Mouse (Mus musculus) kidney, adult 2 months (tissue): ENCODE results near the gene Tyr. TPM values are rescaled to one million over a fixed set of nuclear protein-coding genes. Genes with fewer than 3 reads are reported as not detected.
"Not testable (repeated sequence)": the region's sequence is repeated elsewhere in the genome, so short reads cannot be mapped to it uniquely, and the experiment has no call there.

Experiments
- DNase-seq: peaks from one replicate; pipeline ENCODE4 v3.0.0; 2021
- H3K27ac ChIP-seq: fragments of 200-500 bp; 2 replicates; pipeline ENCODE4 v1.5.1; 2012; ENCODE audit warnings: low read depth, low read length, control low read depth, inconsistent platforms; ENCODE audit not compliant: insufficient read depth
- H3K27me3 ChIP-seq: fragments of 200-500 bp; replicated peaks from 2 replicates; pipeline ENCODE4 v1.6.1; 2012; ENCODE audit warnings: mild to moderate bottlenecking, moderate library complexity, low read length, inconsistent platforms; ENCODE audit not compliant: control insufficient read depth, insufficient read depth
- H3K36me3 ChIP-seq: fragments of 200-500 bp; 2 replicates; pipeline ENCODE4 v1.6.1; 2012; ENCODE audit warnings: mild to moderate bottlenecking, moderate library complexity, low read length, inconsistent platforms; ENCODE audit not compliant: control insufficient read depth, insufficient read depth
- H3K4me1 ChIP-seq: fragments of 200-500 bp; 2 replicates; pipeline ENCODE4 v1.6.1; 2011; ENCODE audit warnings: low read length; ENCODE audit not compliant: control insufficient read depth, insufficient read depth
- H3K4me3 ChIP-seq: fragments of 200-500 bp; 2 replicates; pipeline ENCODE4 v1.5.1; 2011; ENCODE audit warnings: mild to moderate bottlenecking, low read depth, low read length, control low read depth; ENCODE audit not compliant: insufficient read depth
- CTCF ChIP-seq: fragments of 200-500 bp; conservative IDR thresholded peaks from 2 replicates; pipeline ENCODE4 v1.5.1; 2011; ENCODE audit warnings: low read depth, mild to moderate bottlenecking, control low read depth, low read length, moderate library complexity, mixed read lengths; ENCODE audit not compliant: insufficient read depth, insufficient read length
- POLR2A ChIP-seq: fragments of 200-500 bp; IDR thresholded peaks from one replicate; pipeline ENCODE4 v1.6.1; 2011; ENCODE audit warnings: low read depth, low read length, control low read depth
- WGBS: fragments of 180-500 bp; shearing (Covaris S2); methylation state at CpG from one replicate; pipeline ENCODE4 v1.1.7; 2018; 5-methylcytosine and 5-hydroxymethylcytosine counted together
- polyA plus RNA-seq: library from polyadenylated mRNA; depleted of rRNA; stranded (reverse); fragments of >200 nt; gene quantifications from 2 replicates; pipeline ENCODE4 v1.2.3, GENCODE M21; 2012; rRNA removed

Gene Tyr
- not detected in 2 replicates for polyA plus RNA-seq

- H3K36me3 ChIP-seq, result no peaks in the 10 kb centered on the region
- no peak for DNase-seq
- H3K4me3 ChIP-seq, result no peak within 1 kb of the TSS
- no peaks in the 10 kb centered on the region for H3K27me3 ChIP-seq
- H3K4me1 ChIP-seq, result no peaks in the 10 kb centered on the region
- H3K27ac ChIP-seq, result no peak within 1 kb of the TSS
- TF ChIP-seq CTCF (no peak), POLR2A (no peak)
These were observed at the start of gene Tyr for GRCm38 (mm10) chr7:87493412-87493811. Gene Tyr, minus strand, starts transcription at chr7:87493512.

- Histone ChIP-seq H3K36me3 (no peaks in the 10 kb centered on the region), H3K27me3 (no peaks in the 10 kb centered on the region), H3K4me3 (no peak overlapping the region), H3K4me1 (no peaks in the 10 kb centered on the region), H3K27ac (no peak overlapping the region)
- TF ChIP-seq POLR2A, result no peak
- TF ChIP-seq CTCF, result no peak
- DNase-seq, result no peak
These were observed 45.7 kb upstream of the Tyr start for GRCm38 (mm10) chr7:87539031-87539430.

- Histone ChIP-seq H3K4me1 (no peaks in the 10 kb centered on the region), H3K27me3 (no peaks in the 10 kb centered on the region), H3K36me3 (no peaks in the 10 kb centered on the region), H3K27ac (no peak overlapping the region), H3K4me3 (no peak overlapping the region)
- no peak for DNase-seq
- TF ChIP-seq CTCF (no peak), POLR2A (no peak)
- 25% methylated on average over 4 of the region's 4 CpGs for WGBS
These were observed 891 bp upstream of the Tyr start for GRCm38 (mm10) chr7:87494124-87494682.

- Histone ChIP-seq H3K27me3 (no peaks in the 10 kb centered on the region), H3K36me3 (no peaks in the 10 kb centered on the region), H3K4me1 (no peaks in the 10 kb centered on the region), H3K27ac (no peak overlapping the region), H3K4me3 (no peak overlapping the region)
- 44% methylated on average over 3 of the region's 3 CpGs for WGBS
- no peak for TF ChIP-seq POLR2A
- TF ChIP-seq CTCF, result no peak
- DNase-seq, result no peak
These were observed 5.3 kb downstream of the Tyr start for GRCm38 (mm10) chr7:87488024-87488423.

- TF ChIP-seq POLR2A (no peak), CTCF (no peak)
- H3K27me3 ChIP-seq, result no peaks in the 10 kb centered on the region
- no peaks in the 10 kb centered on the region for H3K4me1 ChIP-seq
- no peak overlapping the region for H3K27ac ChIP-seq
- no peaks in the 10 kb centered on the region for H3K36me3 ChIP-seq
- DNase-seq, result no peak
- 65% methylated on average over 1 of the region's 1 CpGs for WGBS
- H3K4me3 ChIP-seq, result no peak overlapping the region
These were observed 80.0 kb downstream of the Tyr start for GRCm38 (mm10) chr7:87413271-87413670.

GRCm38 (mm10) chr7:87411373-87411772 is 81.9 kb downstream of the Tyr start:
- H3K4me1 ChIP-seq, H3K4me3 ChIP-seq, H3K27ac ChIP-seq, H3K27me3 ChIP-seq, H3K36me3 ChIP-seq: not testable (repeated sequence)
- peak; percentile 15 for DNase-seq
- WGBS, result 7% methylated on average over 4 of the region's 4 CpGs
- TF ChIP-seq CTCF, result peak; percentile 43

GRCm38 (mm10) chr7:87397023-87397422 is 96.3 kb downstream of the Tyr start:
- WGBS, result 68% methylated on average over 7 of the region's 7 CpGs
- H3K36me3 ChIP-seq, result no peaks in the 10 kb centered on the region; the same call in 1 of the 2 replicates

GRCm38 (mm10) chr7:87374935-87375334 is 118.4 kb downstream of the Tyr start:
- no peak overlapping the region for H3K4me3 ChIP-seq
- 74% methylated on average over 2 of the region's 2 CpGs for WGBS

More at GRCm38 (mm10) chr7:87397023-87397422, 96.3 kb downstream of the Tyr start:
- no peak for DNase-seq
- no peaks in the 10 kb centered on the region for H3K27me3 ChIP-seq
- no peaks in the 10 kb centered on the region for H3K4me1 ChIP-seq
- TF ChIP-seq POLR2A, result no peak
- TF ChIP-seq CTCF, result no peak
- no peak overlapping the region for H3K27ac ChIP-seq
- no peak overlapping the region for H3K4me3 ChIP-seq

More at GRCm38 (mm10) chr7:87374935-87375334, 118.4 kb downstream of the Tyr start:
- no peaks in the 10 kb centered on the region for H3K36me3 ChIP-seq
- no peaks in the 10 kb centered on the region for H3K27me3 ChIP-seq
- no peaks in the 10 kb centered on the region for H3K4me1 ChIP-seq
- no peak overlapping the region for H3K27ac ChIP-seq
- no peak for DNase-seq
- TF ChIP-seq POLR2A, result no peak
- TF ChIP-seq CTCF, result no peak

Other genes starting within 250 kb of the Tyr start
- gene Nox4, start 247.4 kb downstream of the Tyr start, polyA plus RNA-seq, result 205 and 234 TPM in 2 replicates
- not detected in 2 replicates for gene Grm5, start 90.7 kb upstream of the Tyr start, polyA plus RNA-seq